Mouse (Mus musculus): ENCODE data around the gene Rprml. TPM values are rescaled to one million over a fixed set of nuclear protein-coding genes. Genes with fewer than 3 reads are reported as not detected.

Rprml gene
- polyA plus RNA-seq, 1 experiment, result 0.89 TPM

DNA sequence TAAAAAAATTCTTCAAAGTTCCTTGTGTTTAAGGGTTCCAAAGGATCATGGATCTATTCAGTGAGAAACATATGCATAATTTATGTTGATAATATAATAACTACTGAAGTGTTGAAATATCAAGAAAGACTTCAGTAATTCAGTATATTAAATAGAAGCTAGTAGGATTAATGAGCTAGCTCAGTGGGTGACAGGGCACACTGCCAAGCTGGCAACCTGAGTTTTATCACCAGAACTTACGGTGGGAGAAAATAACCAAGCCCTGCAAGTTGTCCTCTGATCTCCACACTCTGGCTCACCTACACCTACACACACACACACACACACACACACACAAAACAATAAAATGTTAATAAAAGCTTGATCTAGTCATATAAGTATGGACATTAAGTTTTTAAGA is 43.9 kb downstream of the Rprml start:
- no peak for TF ChIP-seq POLR2A (IDR thresholded peaks at IDR 0.05; ENCODE audit: borderline replicate concordance, extremely low read depth, insufficient read depth, insufficient read length, poor library complexity, severe bottlenecking)
- no peak for TF ChIP-seq CTCF (IDR thresholded peaks at IDR 0.05; ENCODE audit: borderline replicate concordance, extremely low read depth, insufficient read depth, insufficient read length)
- DNase-seq (ENCODE audit: low read depth), result no peak

DNA sequence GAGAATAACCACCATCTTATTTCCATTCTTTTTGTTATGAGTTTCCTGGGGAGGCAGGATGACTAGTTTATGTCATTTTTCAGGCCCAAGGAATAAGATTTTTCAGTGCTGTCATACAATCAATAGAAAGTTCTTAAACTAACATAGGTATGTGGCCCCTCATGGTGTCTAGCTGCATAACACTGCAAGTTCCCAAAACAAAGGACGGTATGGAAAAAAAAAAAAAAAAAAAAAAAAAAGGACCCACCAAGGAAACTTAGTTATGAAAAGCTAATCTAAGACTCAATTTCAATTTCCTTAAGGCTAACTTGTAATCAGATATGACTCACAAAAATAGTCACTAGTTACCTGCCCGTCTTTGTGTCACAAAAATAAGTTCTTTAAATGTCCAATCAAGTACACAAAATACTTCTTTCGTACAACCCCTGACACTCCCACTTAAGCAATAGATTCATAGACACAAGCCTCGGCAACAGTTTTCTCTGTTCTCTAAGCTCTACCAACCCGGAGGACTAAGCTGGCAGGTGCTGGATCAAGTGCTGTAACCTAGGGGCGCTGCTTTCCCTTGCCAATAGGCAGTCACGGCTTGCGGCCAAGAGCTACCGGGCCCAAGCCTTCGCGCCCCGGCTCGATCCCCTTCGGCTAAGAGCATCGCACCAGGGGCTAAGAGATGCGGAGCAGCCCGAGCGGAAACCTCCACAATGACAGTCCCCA is 47.6 kb downstream of the Rprml start:
- TF ChIP-seq CTCF (IDR thresholded peaks at IDR 0.05; ENCODE audit: borderline replicate concordance, extremely low read depth, insufficient read depth, insufficient read length) (no peak), POLR2A (IDR thresholded peaks at IDR 0.05; ENCODE audit: borderline replicate concordance, extremely low read depth, insufficient read depth, insufficient read length, poor library complexity, severe bottlenecking) (no peak)
- no peak for DNase-seq (ENCODE audit: low read depth)

DNA sequence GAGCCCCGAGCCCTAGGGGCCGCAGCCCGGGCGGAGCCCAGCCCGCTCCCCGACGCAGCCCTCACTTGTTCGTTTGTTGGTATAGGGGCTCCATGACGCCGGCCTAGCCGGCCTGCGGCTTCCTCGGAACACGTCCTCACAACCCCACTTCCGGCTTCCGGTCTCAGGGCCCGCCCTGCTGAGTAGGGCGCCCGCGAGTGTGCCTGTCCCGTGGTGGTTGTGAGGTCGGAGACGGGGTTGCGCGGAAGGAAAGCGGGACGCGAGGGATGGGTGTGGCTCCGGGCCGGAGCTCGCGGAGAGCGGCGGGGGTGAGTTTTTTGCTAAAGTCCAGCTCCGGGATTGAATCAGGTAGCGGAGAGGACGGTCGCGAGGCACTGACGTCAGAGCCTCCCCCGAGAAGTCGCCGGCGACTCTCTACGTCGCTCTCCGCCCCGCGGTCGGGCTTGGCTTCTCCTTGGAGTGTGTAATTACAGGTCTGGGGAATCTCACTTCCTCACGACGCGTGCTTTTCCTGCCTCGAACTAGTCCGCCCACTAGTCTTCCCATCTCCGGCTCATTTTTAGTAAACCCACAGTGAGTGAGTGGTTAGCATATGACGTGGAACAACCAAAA is 48.3 kb downstream of the Rprml start, which contains the start of gene Gosr2:
Gene Gosr2 (minus strand): TSS at position 334 of the 612 bp plus-strand sequence.
- peak; percentile 97 for DNase-seq (ENCODE audit: low read depth)
- peak; percentile 66; the same call in 1 of the 2 replicates for TF ChIP-seq POLR2A (IDR thresholded peaks at IDR 0.05; ENCODE audit: borderline replicate concordance, extremely low read depth, insufficient read depth, insufficient read length, poor library complexity, severe bottlenecking)
- TF ChIP-seq CTCF (IDR thresholded peaks at IDR 0.05; ENCODE audit: borderline replicate concordance, extremely low read depth, insufficient read depth, insufficient read length), result no peak

DNA sequence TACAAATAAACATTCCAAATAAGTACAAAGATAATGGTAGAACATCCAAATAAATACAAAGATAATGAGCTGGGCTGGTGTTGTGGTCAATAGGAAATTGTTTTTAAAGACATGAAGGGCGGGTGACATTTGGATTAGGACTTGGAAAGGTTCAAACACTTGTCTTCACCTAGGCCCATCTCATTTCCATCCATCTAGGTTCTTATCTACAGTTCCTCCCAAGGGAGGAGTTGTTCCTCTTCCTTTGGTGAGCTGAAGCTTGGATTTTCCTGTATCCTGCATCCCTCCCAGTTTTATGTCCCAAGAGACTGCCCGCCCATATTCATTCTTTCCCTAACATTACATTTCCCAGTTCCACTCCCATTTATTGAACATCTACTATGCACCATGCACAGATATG is 48.9 kb downstream of the Rprml start:
- DNase-seq (ENCODE audit: low read depth), result no peak
- no peak for TF ChIP-seq POLR2A (IDR thresholded peaks at IDR 0.05; ENCODE audit: borderline replicate concordance, extremely low read depth, insufficient read depth, insufficient read length, poor library complexity, severe bottlenecking)
- no peak for TF ChIP-seq CTCF (IDR thresholded peaks at IDR 0.05; ENCODE audit: borderline replicate concordance, extremely low read depth, insufficient read depth, insufficient read length)

Other genes starting within 250 kb of the Rprml start
- 16.9 and 17.4 TPM in 2 replicates for gene Plekhm1, start 236.9 kb upstream of the Rprml start, polyA plus RNA-seq (2012; rRNA removed)
- not detected in 2 replicates for gene Lrrc37a, start 145.0 kb upstream of the Rprml start, polyA plus RNA-seq (2012; rRNA removed)
- not detected in 2 replicates for gene Gm884, start 28.4 kb upstream of the Rprml start, polyA plus RNA-seq (2012; rRNA removed)
- gene Lyzl6, start 10.7 kb upstream of the Rprml start, polyA plus RNA-seq (2012; rRNA removed), result not detected in 2 replicates
- gene Gosr2, start 48.3 kb downstream of the Rprml start, polyA plus RNA-seq (2012; rRNA removed), result 98.0 and 108 TPM in 2 replicates
- 0.34 and 0.56 TPM in 2 replicates for gene Wnt9b, start 100.3 kb downstream of the Rprml start, polyA plus RNA-seq (2012; rRNA removed)
- 8.6 and 11.4 TPM in 2 replicates for gene Wnt3, start 124.6 kb downstream of the Rprml start, polyA plus RNA-seq (2012; rRNA removed)